Mouse (Mus musculus) E14TG2a.4 (cell line): ENCODE results near the gene Myom3.

Experiments
- CTCF ChIP-seq: conservative IDR thresholded peaks from 2 replicates; pipeline ENCODE4 v1.5.1; 2014; ENCODE audit warnings: low read length
- NANOG ChIP-seq: IDR thresholded peaks from 2 replicates; pipeline ENCODE4 v1.6.1; 2014; ENCODE audit warnings: borderline replicate concordance, low read length, mixed read lengths

DNA sequence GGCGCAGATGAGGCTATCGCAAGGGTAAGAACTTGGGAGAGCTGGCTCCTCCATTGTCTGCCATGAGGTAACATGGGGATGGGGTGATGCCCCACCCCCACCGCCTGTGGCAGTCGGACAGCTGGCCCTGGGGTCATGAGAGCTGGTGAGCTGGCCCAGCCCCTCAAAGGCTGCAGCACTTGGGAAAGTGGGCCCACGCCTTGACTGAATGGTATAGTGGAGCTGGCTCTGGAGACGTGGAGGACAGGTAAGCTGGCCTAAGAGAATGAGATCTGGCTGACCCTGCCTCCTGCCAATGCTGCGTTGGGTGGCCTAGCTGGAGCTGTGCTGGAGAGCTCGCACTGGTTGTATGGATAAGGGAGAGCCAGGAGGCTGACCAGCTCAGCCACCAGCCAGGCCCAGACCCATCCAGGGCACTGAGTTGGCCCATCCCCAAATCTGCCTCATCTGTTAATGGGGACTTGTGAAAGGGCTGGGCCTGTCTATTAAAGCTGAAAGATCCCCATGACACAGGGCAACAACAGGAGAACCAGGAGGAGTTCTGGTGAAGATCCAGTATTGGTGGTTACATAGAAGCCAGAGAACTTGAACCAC lies 74.7 kb downstream of the Myom3 start:
- no peak for TF ChIP-seq CTCF
- no peak for TF ChIP-seq NANOG
